Mouse (Mus musculus) urinary bladder, postnatal 10 days (tissue): ENCODE data around the gene Flt4.
"Not testable (repeated sequence)": the region's sequence is repeated elsewhere in the genome, so short reads cannot be mapped to it uniquely, and the experiment has no call there.

Source experiments
- DNase-seq: peaks from one replicate; pipeline ENCODE4 v3.0.0; 2022; ENCODE audit warnings: low spot score

Flt4 gene

DNA sequence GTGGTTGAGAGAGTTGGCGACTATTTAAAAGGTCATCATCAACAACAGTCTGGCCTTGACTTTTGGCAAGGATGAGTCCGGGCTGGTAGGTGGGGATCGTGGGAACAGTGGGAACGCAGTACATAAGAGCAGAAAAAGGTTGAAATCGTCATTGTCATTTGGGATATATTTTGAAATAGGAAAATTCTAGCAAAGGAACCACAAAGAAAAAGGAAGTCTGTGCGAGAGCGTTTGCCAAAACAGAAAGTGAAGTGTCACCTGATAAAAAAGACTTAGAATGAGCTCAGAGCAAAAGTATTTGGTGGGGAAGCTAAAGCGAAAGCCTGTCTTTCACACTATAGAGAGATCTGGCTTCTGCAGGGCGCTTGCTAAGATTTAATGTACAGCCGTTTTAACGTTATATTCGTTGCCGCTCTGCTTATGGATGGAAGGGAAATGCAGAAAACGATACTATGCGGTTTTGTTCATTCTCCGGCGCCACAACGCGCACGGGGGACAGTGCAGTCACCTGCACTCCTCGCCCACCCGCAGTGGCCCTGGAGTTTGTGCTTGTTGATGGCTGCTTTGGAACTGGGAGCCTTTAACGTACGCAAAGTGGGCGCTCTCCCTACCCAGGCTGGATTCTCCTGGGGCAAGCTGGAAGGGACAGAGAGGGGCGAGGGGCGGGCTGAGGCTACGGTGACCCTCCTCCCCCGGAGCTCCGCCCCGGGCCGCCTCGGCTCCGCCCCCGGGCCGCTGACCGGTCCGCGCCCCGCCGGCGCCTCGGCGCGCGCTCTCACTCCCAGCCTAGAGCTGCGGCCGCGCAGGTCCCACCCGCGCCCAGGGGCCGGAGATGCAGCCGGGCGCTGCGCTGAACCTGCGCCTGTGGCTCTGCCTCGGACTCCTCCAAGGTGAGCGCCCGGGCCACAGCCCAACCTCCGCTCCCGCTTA is at the start of gene Flt4:
Gene Flt4, plus strand, starts transcription at position 326 of the 930 bp plus-strand sequence.
- not testable (repeated sequence) for DNase-seq

DNA sequence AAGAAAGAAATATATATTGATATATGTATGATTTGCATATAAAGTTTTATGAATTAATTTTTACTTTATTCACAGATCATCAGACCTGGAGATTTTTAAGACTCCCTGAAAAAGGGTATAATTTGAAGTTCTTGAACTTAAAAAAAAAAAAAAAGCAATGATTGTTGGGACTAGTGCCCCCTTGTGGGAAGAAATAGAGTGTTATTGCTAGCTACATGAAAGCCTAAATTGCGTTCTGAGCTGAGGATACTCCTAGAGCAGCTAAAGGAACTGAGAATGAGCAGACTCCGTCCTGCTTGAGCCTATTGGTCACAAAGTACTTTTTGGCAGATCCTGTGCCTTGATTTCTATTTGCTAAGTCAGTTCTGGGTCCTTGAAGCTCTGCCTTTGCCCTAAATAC is 34.0 kb upstream of the Flt4 start:
- DNase-seq: not testable (repeated sequence)

DNA sequence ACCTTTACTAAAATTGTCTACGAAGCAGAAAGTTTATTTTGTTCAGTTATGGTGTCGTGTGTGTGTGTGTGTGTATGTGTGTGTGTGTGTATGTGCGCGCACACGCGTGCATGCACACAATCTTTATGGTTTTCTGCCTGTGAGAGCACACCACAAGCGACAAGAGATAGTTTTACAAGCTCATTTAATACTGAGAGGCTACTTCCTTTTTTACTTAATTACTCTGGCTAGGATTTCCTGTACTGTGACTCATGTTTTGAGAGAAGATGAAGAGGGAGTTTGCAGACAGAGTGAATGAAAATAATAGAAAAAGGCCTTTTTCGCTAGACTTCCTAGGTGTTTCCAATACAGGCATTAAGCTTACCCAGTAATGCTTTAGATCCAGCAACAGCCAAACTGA is 28.6 kb upstream of the Flt4 start:
- DNase-seq: not testable (repeated sequence)

DNA sequence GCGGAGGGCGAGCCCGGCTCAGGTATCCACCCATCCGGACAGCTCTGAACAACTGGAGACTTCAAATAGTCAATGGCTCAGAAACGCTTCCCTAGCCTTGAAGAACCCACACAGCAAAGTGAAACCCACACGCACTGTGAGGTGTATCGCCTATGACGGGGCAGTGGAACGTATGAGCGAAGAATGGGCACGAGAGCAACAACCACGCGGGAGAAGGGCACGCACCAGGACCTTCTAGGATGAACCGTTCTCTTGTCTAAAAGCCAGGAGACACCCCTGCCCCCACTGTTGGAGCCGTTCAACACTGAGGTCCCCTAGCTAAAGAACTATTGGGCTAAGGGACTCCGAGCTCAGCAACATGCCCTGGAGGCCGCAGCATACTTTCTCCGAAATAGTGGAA is 18.9 kb upstream of the Flt4 start:
- no peak for DNase-seq

DNA sequence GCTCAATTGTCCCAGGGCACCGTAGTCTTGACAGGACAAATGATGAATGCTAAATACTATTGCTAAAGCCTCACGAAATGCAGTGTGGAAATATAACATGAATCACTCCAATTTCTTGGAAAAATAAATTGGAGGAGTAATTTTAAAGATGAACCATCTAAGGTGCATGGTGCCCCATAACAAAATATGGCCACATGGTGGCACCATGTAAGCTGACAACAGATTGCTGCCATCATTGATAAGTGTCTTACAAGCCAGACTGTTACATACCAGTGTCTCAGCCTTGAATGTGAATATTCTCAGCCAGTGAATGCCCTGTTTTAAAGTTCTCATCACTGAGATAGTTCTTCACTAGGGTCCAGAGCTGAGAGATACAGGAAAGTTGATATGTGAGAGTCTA is 11.9 kb upstream of the Flt4 start:
- DNase-seq: not testable (repeated sequence)

DNA sequence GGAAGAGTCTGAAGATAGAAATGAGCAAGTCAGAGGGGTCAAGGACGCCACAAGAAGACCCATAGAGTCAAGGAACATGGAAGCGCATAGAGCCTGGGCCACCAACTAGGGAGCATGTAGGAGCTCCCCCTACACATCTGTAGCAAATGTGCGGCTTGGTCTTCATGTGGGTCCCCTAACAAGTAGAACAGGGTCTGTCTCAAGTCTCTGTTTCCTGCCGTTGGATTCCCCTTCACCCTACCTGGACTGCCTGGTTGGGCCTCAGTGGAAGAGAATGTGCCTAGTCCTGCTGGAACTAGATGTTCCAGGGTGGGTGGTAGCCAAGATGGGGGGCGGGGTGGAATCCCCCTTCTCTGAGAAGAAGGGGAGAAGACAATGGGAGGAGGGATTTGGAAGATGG is 757 bp upstream of the Flt4 start:
- not testable (repeated sequence) for DNase-seq

DNA sequence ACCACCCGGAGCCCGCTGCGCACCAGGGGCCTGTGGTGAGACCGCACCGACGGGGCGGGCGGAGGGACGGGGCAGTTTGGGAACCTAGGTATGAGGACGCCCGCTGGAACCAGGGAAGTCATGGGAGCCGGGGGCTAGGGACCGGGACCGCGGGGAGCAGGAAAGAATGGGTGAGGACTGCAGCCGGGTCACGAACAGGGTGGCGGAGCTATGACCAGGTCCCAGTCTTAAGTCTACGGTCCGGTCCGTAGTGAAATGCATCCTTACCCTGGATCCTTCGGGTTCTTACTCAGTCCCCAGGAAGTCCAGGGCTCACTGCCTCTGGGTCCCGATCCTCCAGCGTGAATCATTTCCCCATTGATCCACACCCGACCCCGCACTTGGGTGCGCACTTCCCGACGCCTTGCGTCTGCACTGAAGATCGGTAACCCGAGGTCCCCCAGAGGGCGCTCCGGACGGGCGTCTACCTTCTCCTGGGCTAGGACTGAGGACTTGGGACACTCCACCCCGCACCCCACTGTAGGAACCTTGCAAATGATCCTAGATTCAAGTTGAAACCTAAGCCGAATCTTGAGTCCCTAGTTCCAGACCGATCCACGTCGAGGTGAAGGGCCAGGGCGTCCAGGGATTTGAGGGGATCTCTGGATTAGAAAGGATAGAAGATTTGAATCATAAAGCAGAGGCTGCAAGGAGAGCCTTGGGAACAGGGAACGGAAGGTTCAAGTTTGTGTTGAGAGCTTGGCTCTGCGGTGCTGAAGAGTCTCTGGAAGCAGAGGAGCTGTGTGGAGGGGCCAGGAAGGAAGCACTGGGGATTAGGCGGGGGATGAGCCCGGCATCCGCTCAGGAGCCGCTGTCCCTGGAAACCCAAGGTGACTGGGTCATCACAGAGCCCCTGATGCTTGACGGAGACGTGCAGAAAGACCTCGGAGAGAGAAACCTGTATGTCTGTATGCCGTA is 1.1 kb downstream of the Flt4 start:
- not testable (repeated sequence) for DNase-seq

DNA sequence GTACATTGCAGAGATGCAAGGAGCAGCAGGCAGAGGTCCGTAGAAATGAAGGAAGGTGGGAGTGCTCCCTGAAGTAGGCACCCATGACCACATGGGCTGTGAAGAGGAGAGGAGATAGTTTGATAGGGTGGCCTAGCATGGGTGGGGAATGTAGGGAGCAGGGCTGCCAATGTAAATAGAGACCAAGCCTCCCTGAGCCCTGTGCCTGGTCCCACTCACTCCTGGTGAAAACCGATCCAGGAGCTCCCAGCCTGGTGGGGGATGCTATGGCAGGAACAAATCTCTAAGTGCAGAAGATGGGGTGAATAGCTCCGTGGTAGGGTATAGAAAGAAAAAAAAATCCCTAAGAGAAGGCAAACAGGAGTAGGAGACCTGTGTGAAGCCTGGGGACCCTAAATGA is 2.3 kb downstream of the Flt4 start:
- DNase-seq: not testable (repeated sequence)

DNA sequence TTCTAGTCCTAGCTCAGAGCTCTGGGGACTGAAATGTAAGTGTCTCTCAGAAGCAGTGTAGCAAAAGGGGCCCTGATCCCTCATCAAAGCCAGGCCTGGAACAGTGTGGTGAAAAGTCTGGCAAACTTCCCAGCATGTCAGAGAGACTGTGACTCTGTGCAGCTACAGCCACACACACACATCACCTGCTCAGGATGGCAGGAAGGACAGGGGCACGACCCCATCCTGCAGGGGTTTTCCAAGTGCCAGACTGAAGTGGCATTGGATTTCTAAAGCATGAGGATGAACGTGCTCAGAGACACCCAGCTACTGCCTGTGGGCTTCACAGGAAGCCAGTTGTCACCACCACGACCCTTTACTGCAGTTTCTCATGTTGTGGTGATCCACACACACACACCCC is 3.1 kb downstream of the Flt4 start:
- no peak for DNase-seq

DNA sequence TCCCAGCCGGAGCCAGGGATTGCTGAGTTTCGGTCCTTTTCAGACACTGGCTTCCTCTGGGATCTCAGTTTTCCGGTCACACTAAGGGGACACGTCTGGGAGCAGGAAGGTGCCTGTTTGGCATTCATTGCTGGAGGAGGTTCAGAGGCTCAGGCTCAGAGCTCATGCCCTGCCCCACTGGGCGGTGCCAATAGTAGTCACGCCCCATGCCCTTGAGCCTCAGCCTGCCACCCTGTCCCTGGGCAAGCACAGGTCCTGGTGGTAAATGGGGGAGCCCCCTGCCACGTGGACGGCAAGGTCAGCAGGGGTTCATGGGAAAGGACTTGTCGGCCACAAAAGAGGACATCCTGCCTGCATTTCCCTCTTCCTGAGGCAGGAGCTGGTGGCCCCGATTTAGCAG is 4.3 kb downstream of the Flt4 start:
- DNase-seq: no peak

DNA sequence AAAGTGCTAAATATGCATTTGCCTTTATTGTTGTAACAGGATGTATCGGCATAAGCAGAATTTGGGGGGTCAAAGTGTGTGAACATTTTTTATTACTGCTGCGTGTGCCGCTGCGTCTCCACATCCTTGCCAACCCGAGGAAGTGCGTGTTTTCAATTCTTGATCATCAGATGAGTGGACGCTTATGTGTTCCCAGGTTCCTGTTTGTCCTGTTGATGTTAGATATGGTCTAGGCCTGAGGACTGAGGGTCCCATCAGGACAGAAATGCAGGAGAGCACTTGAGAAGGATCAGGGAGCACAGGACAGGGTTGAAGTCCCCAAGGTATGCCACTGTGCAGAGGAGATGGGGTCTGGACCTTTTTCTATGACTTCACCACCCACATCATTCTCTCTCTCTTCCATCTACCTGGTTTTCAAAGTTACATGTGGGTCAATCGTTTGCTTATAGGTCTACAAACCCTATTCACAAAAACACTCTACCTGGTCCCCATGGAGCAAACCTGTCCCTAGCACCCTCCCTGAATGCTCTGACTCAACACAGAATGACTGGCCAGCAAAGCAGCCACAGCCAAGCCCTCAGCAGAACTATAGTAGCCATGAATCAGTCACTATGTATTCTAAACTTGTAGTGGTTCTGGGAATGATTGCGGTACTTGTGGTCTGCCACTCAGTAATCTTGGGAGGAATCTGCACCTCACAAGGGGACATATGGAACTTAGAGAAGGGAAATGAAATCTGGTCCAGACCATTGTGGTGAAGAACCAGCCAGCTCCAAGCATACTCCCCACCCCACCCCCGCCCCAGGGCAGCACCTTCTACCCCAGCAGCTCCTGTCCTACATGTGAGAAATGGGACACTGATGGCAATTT is 7.0 kb downstream of the Flt4 start:
- no peak for DNase-seq

DNA sequence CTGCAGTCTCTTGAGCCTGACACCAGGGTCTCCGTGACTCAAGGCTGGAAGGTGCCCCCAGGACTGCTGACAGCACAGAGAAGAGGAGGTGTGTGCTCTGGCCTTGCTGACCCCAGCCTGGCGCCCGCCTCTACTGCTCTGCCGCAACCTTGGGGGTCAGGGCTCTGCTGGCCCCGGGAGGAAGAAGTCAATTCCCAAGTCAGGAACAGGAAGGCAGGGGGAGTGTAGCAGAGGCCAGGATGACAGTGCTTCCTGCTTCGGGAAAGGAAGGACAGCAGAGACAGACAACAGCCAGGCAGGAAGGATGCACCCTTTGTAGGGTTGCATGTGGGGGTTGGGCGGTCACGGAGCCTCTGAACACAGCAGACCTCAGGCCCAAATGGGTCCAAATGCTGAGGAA is 9.4 kb downstream of the Flt4 start:
- no peak for DNase-seq

DNA sequence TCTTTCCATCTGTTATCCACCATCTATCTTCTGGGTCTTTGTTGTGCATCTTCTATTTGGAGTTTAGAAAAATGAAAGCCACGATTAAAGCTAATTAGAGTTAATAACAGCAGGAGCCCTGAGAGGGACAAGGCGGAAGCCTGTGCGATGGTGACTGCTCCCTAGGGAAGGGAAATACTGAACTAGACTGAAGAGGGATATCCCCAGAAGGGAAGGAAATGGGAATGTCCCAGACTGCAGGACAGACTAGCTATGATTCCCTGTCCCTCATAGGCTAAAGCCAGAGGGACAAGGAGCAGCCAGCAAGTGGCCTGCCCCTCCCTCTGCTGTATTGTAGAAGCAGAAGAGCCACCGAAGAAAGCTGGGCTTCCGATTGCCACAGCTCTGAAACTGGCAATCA is 12.9 kb downstream of the Flt4 start:
- DNase-seq: no peak

DNA sequence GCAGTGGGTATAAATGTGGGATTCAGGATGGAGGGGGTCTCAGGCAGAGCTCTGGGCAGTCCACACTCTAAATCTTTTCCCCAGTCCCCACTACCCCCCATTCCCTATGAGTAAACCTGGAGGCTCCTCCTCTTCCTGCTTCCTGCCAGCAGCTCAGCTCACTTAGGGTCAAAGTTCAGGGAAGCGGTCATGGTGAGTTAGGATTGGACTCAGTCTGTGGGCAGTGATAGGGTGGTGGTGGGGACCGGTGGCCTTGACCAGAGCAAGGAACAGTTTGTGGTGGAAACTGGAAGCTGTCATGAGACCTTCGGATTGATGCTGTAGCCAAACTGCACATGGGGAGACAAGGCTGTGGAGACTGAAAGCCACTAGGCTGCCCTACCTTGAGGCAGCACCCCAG is 15.1 kb downstream of the Flt4 start:
- no peak for DNase-seq

DNA sequence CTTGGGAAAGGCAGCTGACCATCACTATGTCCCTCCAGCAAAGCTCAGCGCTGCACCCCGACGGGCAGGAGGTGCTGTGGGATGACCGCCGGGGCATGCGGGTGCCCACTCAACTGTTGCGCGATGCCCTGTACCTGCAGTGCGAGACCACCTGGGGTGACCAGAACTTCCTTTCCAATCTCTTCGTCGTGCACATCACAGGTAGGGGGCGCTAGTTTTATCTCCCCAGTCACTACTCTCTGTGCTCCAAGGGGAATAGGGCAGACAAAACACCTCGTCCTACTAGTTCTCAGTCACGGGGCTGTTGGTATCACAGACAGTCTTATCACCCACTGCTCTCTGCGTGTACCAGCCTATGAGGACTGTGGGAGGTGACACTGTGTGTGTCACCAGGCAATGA is 16.8 kb downstream of the Flt4 start:
- DNase-seq: no peak

DNA sequence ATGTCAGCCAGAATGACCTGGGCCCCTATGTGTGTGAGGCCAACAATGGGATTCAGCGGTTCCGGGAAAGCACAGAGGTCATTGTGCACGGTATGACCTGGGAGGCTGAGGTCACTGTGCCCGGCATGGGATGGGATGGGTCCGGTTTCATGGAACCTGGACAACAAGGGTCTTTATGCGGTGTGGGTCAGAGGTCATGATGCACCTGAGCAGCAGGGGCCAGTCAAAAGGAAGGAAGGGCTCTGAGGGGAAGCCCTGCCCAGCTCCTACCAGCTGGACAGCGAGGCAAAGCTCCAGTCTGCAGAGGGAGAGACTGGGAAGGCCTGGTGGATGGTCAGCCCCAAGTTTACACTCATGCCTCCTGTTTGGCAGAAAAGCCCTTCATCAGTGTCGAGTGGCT is 17.7 kb downstream of the Flt4 start:
- DNase-seq: no peak

DNA sequence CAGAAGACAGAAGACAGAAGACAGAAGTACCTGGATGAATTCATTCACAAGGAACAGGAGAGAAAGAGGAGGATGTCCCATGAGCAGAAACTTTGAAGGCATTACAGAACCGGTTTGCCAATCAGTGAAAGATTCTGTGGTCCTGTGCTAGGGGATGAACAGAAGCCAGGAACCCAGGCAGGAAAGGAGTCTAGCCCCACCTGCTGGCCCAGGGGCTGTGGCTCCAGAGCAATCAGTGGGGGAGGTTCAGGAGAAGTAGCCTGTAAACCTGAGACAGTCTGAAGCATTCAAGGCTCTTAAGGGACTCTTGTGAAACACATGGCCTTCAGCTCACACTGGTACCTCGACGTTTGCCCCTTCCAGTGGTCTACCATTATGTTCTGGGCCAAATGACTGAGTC is 22.1 kb downstream of the Flt4 start:
- DNase-seq: no peak

DNA sequence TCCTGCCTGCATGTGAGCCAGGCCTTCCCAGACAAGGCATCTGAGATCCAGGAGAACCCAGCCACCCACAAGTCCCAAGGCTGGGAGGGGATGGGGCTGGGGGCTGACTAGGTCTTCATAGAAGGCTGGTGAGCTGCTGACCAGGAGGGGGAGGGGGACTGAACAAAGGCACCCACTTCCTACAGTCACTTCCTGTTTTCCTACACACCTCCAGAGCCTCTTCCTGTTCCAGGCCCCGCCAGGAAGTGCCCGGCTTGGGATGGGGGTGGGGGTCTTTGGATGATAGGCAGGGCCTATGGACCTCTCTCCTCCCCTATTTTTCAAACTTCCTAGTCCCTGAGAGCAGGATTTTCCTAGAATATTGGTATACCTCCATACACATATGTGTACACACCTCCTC is 23.2 kb downstream of the Flt4 start:
- DNase-seq: no peak

DNA sequence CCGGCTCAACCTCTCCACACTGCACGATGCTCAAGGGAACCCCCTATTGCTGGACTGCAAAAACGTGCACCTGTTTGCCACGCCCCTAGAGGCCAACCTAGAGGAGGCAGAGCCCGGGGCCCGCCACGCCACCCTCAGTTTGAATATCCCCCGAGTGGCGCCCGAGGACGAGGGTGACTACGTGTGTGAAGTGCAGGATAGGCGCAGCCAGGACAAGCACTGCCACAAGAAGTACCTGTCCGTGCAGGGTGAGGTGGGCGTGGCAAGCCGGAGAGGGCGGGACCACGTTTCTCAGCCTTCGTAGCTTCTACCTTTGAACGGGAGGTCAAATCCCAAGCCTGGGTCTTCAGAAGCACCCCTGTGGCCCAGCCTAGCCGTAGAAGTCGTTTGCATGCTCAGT is 25.0 kb downstream of the Flt4 start:
- no peak for DNase-seq

DNA sequence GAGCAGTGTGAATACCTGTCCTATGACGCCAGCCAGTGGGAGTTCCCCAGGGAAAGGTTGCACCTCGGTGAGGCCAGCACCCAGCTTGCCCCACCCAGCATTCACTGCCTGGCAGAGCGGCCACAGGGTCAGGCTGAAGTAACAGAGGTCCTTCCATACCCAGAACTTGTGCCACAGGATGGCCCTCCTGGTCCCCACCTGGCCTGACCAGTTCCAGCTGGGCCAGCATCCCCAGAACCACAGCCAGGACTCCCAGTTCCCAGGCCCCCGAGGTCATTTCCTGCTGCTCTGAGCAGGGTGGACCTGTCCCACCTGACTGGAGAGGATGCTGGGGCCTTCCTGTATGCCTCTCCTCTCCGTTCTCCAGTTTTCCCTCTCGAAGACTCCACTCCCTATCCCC is 26.6 kb downstream of the Flt4 start:
- no peak for DNase-seq

DNA sequence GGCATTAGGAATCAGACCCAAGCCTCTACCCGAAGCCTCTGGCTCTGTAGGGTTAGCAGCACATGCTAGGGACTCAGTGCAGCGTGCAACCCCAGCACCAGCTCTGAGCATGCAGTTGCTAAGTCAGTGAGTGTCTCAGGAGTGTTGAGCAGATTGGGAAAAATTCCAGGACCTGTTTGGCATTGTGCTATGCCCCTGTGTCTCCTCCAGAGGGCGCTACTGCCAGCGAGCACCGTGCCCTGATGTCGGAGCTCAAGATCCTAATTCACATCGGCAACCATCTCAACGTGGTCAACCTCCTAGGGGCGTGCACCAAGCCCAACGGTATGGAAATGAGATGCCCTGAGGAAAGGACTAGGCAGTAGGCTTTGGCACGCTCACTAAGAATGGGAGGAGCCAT is 27.4 kb downstream of the Flt4 start:
- no peak for DNase-seq

DNA sequence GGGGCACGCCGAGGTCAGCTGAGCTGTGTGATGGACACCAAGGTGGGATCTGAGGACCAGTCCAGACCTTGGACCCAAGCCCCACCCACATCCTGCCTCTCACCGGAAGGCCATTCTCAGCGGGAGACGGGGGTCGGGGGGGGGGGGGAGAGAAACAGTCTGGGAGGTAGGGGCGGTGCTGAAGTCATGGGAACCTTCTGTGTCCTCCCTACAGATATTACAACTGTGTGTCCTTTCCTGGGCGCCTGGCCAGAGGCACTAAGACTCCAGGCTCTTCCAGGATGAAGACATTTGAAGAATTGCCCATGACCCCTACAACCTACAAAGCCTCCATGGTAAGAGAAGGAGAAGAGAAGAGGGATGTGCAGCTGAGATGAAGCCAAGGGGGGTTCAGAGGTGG is 36.6 kb downstream of the Flt4 start:
- DNase-seq: no peak
